8 mouse cellular contexts compared by ENCODE assay signal in genomic region chr17:84626857-84627305, GRCm38 (mm10). TPM values are rescaled to one million over a fixed set of nuclear protein-coding genes. Genes with fewer than 3 reads are reported as not detected.
DNase-seq lines count a peak whose midpoint lies in the region; ATAC-seq lines count a peak whose summit lies in the region.

No protein-coding gene starts in this region.

- H3K4me3 ChIP-seq in hindbrain, embryonic 11.5 days (ENCODE audit: low read depth, low read length): peak overlapping the region; percentile 64
- H3K4me3 ChIP-seq in liver, embryonic 16.5 days (ENCODE audit: low read depth, low read length): no peak overlapping the region; the same call in 1 of the 2 replicates

- no peaks in the 10 kb centered on the region for H3K9me3 ChIP-seq in hindbrain, embryonic 11.5 days (ENCODE audit: control insufficient read depth, low read length)
- no peaks in the 10 kb centered on the region for H3K9me3 ChIP-seq in liver, embryonic 16.5 days (replicated peaks; ENCODE audit: control insufficient read depth, low read length)

- H3K27me3 ChIP-seq in hindbrain, embryonic 11.5 days (ENCODE audit: control insufficient read depth, insufficient read depth, low read length): no peaks in the 10 kb centered on the region
- H3K27me3 ChIP-seq in liver, embryonic 16.5 days (ENCODE audit: control insufficient read depth, insufficient read depth, low read depth, low read length): no peaks in the 10 kb centered on the region

- peak overlapping the region; percentile 74 for H3K4me2 ChIP-seq in hindbrain, embryonic 11.5 days (replicated peaks; ENCODE audit: low read depth, low read length)
- peak overlapping the region; percentile 72 for H3K4me2 ChIP-seq in liver, embryonic 16.5 days (ENCODE audit: low read depth, low read length)

- WGBS in hindbrain, embryonic 11.5 days: 34% methylated on average over 9 of the region's 9 CpGs
- 47% methylated on average over 9 of the region's 9 CpGs for WGBS in liver, embryonic 16.5 days (ENCODE audit: insufficient replicate concordance)

- peak; percentile 70 for ATAC-seq in hindbrain, embryonic 11.5 days (ENCODE audit: low FRiP score)
- ATAC-seq in liver, embryonic 16.5 days (ENCODE audit: low read depth): no peak
- no peak for ATAC-seq in CD4-positive, CD25-positive, alpha-beta regulatory T cell, adult 4 months

- H3K36me3 ChIP-seq in hindbrain, embryonic 11.5 days (ENCODE audit: control insufficient read depth, insufficient read depth, low read length): no peaks in the 10 kb centered on the region
- no peaks in the 10 kb centered on the region for H3K36me3 ChIP-seq in liver, embryonic 16.5 days (ENCODE audit: control insufficient read depth, insufficient read depth)

- H3K9ac ChIP-seq in hindbrain, embryonic 11.5 days (ENCODE audit: low read depth, low read length): peak overlapping the region; percentile 65; the same call in 1 of the 2 replicates
- no peak overlapping the region for H3K9ac ChIP-seq in liver, embryonic 16.5 days (ENCODE audit: low read depth, low read length)

- no peaks in the 10 kb centered on the region for H3K4me1 ChIP-seq in hindbrain, embryonic 11.5 days (replicated peaks; ENCODE audit: control insufficient read depth, insufficient read depth, low read length)
- no peaks in the 10 kb centered on the region; the same call in 1 of the 2 replicates for H3K4me1 ChIP-seq in liver, embryonic 16.5 days (ENCODE audit: control insufficient read depth, low read depth, low read length)

- peak; percentile 23 to 55 for DNase-seq in adrenal gland, adult (ENCODE audit: inconsistent age in 2 of 2, low spot score in 1 of 2)
- no peak for DNase-seq in adrenal gland, postnatal 36 days
- DNase-seq in right cerebral cortex, adult 18-20 months: peak; percentile 12
- no peak for DNase-seq in right cerebral cortex, postnatal 36 days (ENCODE audit: low spot score in 2 of 2)
- DNase-seq in hindbrain, embryonic 11.5 days (ENCODE audit: low spot score): peak; percentile 54
- DNase-seq in gastrocnemius, postnatal 10 days: no peak

- H3K27ac ChIP-seq in hindbrain, embryonic 11.5 days (ENCODE audit: low read depth, low read length): peak overlapping the region; percentile 42; the same call in 1 of the 2 replicates
- H3K27ac ChIP-seq in liver, embryonic 16.5 days (ENCODE audit: low read length): no peak overlapping the region

RNA-seq across cellular contexts. Expression of gene Dync2li1, which starts 0.6 kb away (rescaled TPM):
- total RNA-seq in adrenal gland, postnatal 36 days (2021): 10 to 100 TPM; 23.9 to 43.4 TPM
- polyA plus RNA-seq in hindbrain, embryonic 11.5 days (2014; fragmentation: Nextera tagmentation; extraction: Ambion mirVana): 36.0 and 38.2 TPM in 2 replicates
- 1.7 and 2.5 TPM in 2 replicates for polyA plus RNA-seq in liver, embryonic 16.5 days (2015; fragmentation: Nextera tagmentation; extraction: Ambion mirVana)
- polyA plus RNA-seq in CD4-positive, CD25-positive, alpha-beta regulatory T cell, adult 4 months (2017; shearing (Covaris generic)): 1 to 10 TPM; 1.1 to 2.0 TPM
- total RNA-seq in gastrocnemius, postnatal 10 days (2021): 1 to 10 TPM; 3.2 to 3.3 TPM

RNA-seq across cellular contexts. Expression of gene Abcg8, which starts 49.2 kb away (rescaled TPM):
- total RNA-seq in adrenal gland, postnatal 36 days (2021): not detected
- polyA plus RNA-seq in hindbrain, embryonic 11.5 days (2014; fragmentation: Nextera tagmentation; extraction: Ambion mirVana): 0.28 and 0.42 TPM in 2 replicates
- 0.55 and 0.58 TPM in 2 replicates for polyA plus RNA-seq in liver, embryonic 16.5 days (2015; fragmentation: Nextera tagmentation; extraction: Ambion mirVana)
- not detected for polyA plus RNA-seq in CD4-positive, CD25-positive, alpha-beta regulatory T cell, adult 4 months (2017; shearing (Covaris generic))
- total RNA-seq in gastrocnemius, postnatal 10 days (2021): not detected

RNA-seq across cellular contexts. Expression of gene Abcg5, which starts 55.9 kb away (rescaled TPM):
- not detected for total RNA-seq in adrenal gland, postnatal 36 days (2021)
- polyA plus RNA-seq in hindbrain, embryonic 11.5 days (2014; fragmentation: Nextera tagmentation; extraction: Ambion mirVana): 2.2 and 3.0 TPM in 2 replicates
- polyA plus RNA-seq in liver, embryonic 16.5 days (2015; fragmentation: Nextera tagmentation; extraction: Ambion mirVana): 0.48 and 0.63 TPM in 2 replicates
- not detected for polyA plus RNA-seq in CD4-positive, CD25-positive, alpha-beta regulatory T cell, adult 4 months (2017; shearing (Covaris generic))
- total RNA-seq in gastrocnemius, postnatal 10 days (2021): not detected

Comparison
In these comparisons a context has a peak if more than half of its experiments do, and no peak if none do; other contexts are left out.
1. DNase-seq: peak in adrenal gland, adult (2 of 2), right cerebral cortex, adult 18-20 months (single experiment) and hindbrain, embryonic 11.5 days (single experiment); none in adrenal gland, postnatal 36 days (0 of 2), right cerebral cortex, postnatal 36 days (0 of 2) and gastrocnemius, postnatal 10 days (single experiment).
2. RNA of gene Dync2li1, which starts 0.6 kb away (polyA plus RNA-seq): 36.0 to 38.2 TPM in hindbrain, embryonic 11.5 days; 1.7 to 2.5 TPM in liver, embryonic 16.5 days and 1.1 to 2.0 TPM in CD4-positive, CD25-positive, alpha-beta regulatory T cell, adult 4 months; every median in the first group is over 10 times any median in the second.